Mouse (Mus musculus) myocyte (in vitro differentiated cells): Measurements from ENCODE around the gene Klhl3.

Experiments used
- CEBPB ChIP-seq: IDR thresholded peaks from 2 replicates; pipeline ENCODE4 v1.6.1; 2011; ENCODE audit warnings: mild to moderate bottlenecking, moderate library complexity; ENCODE audit not compliant: poor library complexity, insufficient read depth, severe bottlenecking
- MYOD1 ChIP-seq, 3 experiments: IDR thresholded peaks; one replicate each; pipeline ENCODE4 v1.6.1; 2011; ENCODE audit warnings: control low read depth in 2 of 3, low read depth in 2 of 3, mild to moderate bottlenecking in 2 of 3, moderate library complexity in 1 of 3; ENCODE audit not compliant: insufficient read length in 2 of 3, control insufficient read depth in 1 of 3
- POLR2A ChIP-seq: IDR thresholded peaks from one replicate; pipeline ENCODE4 v1.6.1; 2011; ENCODE audit warnings: low read depth, mild to moderate bottlenecking, control low read depth, moderate library complexity; ENCODE audit not compliant: insufficient read length
- POLR2AphosphoS2 ChIP-seq: IDR thresholded peaks from one replicate; pipeline ENCODE4 v1.6.1; 2011; ENCODE audit warnings: low read depth, control low read depth; ENCODE audit not compliant: insufficient read length
- SRF ChIP-seq: IDR thresholded peaks from one replicate; pipeline ENCODE4 v1.6.1; 2011; ENCODE audit warnings: low read depth; ENCODE audit not compliant: control insufficient read depth, insufficient read length
- USF1 ChIP-seq: IDR thresholded peaks from one replicate; pipeline ENCODE4 v1.6.1; 2011; ENCODE audit warnings: low read depth, mild to moderate bottlenecking, control low read depth, moderate library complexity

GRCm38 (mm10) chr13:58148256-58148831 lies 35.0 kb upstream of the Klhl3 start:
- TF ChIP-seq POLR2AphosphoS2, result no peak
- no peak for TF ChIP-seq CEBPB
- no peak for TF ChIP-seq POLR2A
- TF ChIP-seq USF1, result no peak
- no peak for TF ChIP-seq MYOD1 (IDR thresholded peaks at IDR 0.05; ENCODE audit: control insufficient read depth in 1 of 3, insufficient read length in 2 of 3, low read depth in 2 of 3)
- TF ChIP-seq SRF, result no peak
